Mouse (Mus musculus) embryonic facial prominence, embryonic 15.5 days (tissue): ENCODE measurements at regions not wholly inside any gene's neighbourhood (a gene's known extent, or its start where the extent isn't known, plus 50 kb on each side); places are given as distances from the start of the nearest gene placed in this dataset.

ENCODE experiments used
- ATAC-seq: fragments of 200-750 bp; cut with Nextera tagmentation; 2 replicates; pipeline ENCODE4 v1.8.0; 2017; ENCODE audit warnings: low read depth, moderate TSS enrichment; ENCODE audit not compliant: insufficient number of reproducible peaks, low FRiP score, low TSS enrichment
- H3K27ac ChIP-seq: fragments of 300-500 bp; sonication (generic); replicated peaks from 2 replicates; pipeline ENCODE4 v1.5.1; 2015; ENCODE audit warnings: mild to moderate bottlenecking, inconsistent platforms
- H3K27me3 ChIP-seq: fragments of 300-500 bp; sonication (generic); 2 replicates; pipeline ENCODE4 v1.6.1; 2015; ENCODE audit warnings: inconsistent platforms
- H3K36me3 ChIP-seq: fragments of 300-500 bp; sonication (generic); 2 replicates; pipeline ENCODE4 v1.6.1; 2015; ENCODE audit warnings: mild to moderate bottlenecking, inconsistent platforms
- H3K4me1 ChIP-seq: fragments of 300-500 bp; sonication (generic); 2 replicates; pipeline ENCODE4 v1.6.1; 2015; ENCODE audit warnings: inconsistent platforms
- H3K4me2 ChIP-seq: fragments of 300-500 bp; sonication (generic); replicated peaks from 2 replicates; pipeline ENCODE4 v1.6.1; 2015; ENCODE audit warnings: mild to moderate bottlenecking, inconsistent platforms
- H3K4me3 ChIP-seq: fragments of 300-500 bp; sonication (generic); replicated peaks from 2 replicates; pipeline ENCODE4 v1.5.1; 2015; ENCODE audit warnings: mild to moderate bottlenecking, inconsistent platforms
- H3K9ac ChIP-seq: fragments of 300-500 bp; sonication (generic); 2 replicates; pipeline ENCODE4 v1.6.1; 2015; ENCODE audit warnings: inconsistent platforms
- H3K9me3 ChIP-seq: fragments of 300-500 bp; sonication (generic); replicated peaks from 2 replicates; pipeline ENCODE4 v1.6.1; 2016; ENCODE audit warnings: inconsistent platforms
- WGBS: fragments of 180-500 bp; shearing (Covaris S2); methylation state at CpG from one replicate; pipeline ENCODE4 v1.1.7; 2015; 5-methylcytosine and 5-hydroxymethylcytosine counted together

DNA sequence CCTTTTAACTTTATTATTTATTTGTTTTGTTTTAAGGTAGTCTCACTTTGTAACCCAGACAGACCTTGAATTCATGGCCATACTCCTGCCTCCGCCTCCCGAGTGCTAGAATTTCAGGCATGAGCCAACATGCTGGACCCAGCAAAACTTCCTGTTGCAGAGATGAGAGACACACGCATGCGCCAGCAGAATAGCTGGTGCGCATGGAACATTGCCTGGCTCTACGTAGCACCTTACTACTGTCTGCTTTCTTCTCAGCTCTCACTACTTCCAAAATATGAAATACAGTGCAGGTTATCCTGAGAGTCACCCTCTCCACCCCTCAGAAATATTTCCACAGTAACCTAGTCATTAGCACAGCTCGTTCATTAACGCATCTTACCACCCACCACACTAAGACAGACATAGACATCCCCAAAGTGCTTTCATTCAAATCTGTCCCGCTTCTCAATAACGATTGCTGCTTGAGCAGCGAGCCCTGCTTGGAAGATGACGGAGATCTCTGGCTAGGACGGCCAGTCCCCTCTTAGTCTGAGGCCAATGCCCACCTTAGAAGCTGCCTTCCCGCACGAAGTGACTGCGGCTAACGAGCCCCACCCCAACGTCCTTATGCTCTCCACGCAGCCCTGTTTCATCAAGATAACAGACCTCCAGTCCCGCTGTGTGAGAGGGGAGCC, 127.5 kb upstream of the Zfp706 start:
- Histone ChIP-seq H3K4me1 (0 out of 2 replicates have a peak, but pooled peaks cover 4% of the 10 kb centered on the region), H3K36me3 (no peaks in the 10 kb centered on the region), H3K4me2 (peak overlapping the region; percentile 67), H3K27me3 (no peaks in the 10 kb centered on the region), H3K9me3 (no peaks in the 10 kb centered on the region; the same call in 1 of the 2 replicates), H3K9ac (peak overlapping the region; percentile 59), H3K27ac (peak overlapping the region; percentile 86), H3K4me3 (peak overlapping the region; percentile 51)
- WGBS, result 20% methylated on average over 20 of the region's 20 CpGs
- ATAC-seq, result 0 out of 2 replicates have a peak, but pooled peaks have one; percentile 25

DNA sequence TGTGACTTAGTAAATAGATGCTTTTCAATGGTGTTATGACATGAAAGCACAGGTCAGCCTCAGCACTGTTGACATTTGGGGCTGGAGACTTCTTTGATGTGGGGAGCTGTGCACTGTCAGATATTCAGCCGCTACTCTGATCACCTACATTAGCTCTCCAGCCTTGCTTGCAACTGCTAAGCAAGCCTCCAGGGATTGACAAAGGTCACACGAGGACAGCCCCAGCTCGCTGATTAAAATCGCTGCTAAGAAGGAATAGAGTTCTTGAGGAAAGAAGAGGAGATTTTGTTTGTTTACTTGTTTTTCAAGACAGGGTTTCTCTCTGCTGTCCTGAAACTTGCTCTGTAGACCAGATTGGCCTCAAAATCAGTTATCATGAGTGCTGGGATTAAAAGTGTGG, 126.8 kb upstream of the Zfp706 start:
- 39% methylated on average over 4 of the region's 4 CpGs for WGBS
- H3K9me3 ChIP-seq, result no peaks in the 10 kb centered on the region; the same call in 1 of the 2 replicates
- 0 out of 2 replicates have a peak, but pooled peaks cover 4% of the 10 kb centered on the region for H3K4me1 ChIP-seq
- no peak overlapping the region for H3K9ac ChIP-seq
- 0 out of 2 replicates have a peak overlapping the region, but pooled peaks have one; percentile 48 for H3K27ac ChIP-seq
- H3K36me3 ChIP-seq, result no peaks in the 10 kb centered on the region
- no peak overlapping the region for H3K4me2 ChIP-seq
- ATAC-seq, result no peak
- no peak overlapping the region for H3K4me3 ChIP-seq
- H3K27me3 ChIP-seq, result no peaks in the 10 kb centered on the region

GRCm38 (mm10) chr15:37133916-37134315, 126.3 kb upstream of the Zfp706 start:
- Histone ChIP-seq H3K27me3 (no peaks in the 10 kb centered on the region), H3K4me2 (no peak overlapping the region), H3K9me3 (no peaks in the 10 kb centered on the region; the same call in 1 of the 2 replicates), H3K27ac (no peak overlapping the region), H3K9ac (no peak overlapping the region), H3K4me3 (no peak overlapping the region), H3K4me1 (0 out of 2 replicates have a peak, but pooled peaks cover 4% of the 10 kb centered on the region), H3K36me3 (no peaks in the 10 kb centered on the region)
- 36% methylated on average over 5 of the region's 5 CpGs for WGBS
- no peak for ATAC-seq

GRCm38 (mm10) chr15:37127681-37128080, 120.1 kb upstream of the Zfp706 start:
- no peak overlapping the region for H3K27ac ChIP-seq
- H3K36me3 ChIP-seq, result no peaks in the 10 kb centered on the region
- no peaks in the 10 kb centered on the region for H3K4me1 ChIP-seq
- no peak overlapping the region for H3K9ac ChIP-seq
- no peaks in the 10 kb centered on the region; the same call in 1 of the 2 replicates for H3K9me3 ChIP-seq
- H3K4me2 ChIP-seq, result no peak overlapping the region
- no peak for ATAC-seq
- H3K27me3 ChIP-seq, result no peaks in the 10 kb centered on the region
- no peak overlapping the region for H3K4me3 ChIP-seq
- 48% methylated on average over 7 of the region's 7 CpGs for WGBS

DNA sequence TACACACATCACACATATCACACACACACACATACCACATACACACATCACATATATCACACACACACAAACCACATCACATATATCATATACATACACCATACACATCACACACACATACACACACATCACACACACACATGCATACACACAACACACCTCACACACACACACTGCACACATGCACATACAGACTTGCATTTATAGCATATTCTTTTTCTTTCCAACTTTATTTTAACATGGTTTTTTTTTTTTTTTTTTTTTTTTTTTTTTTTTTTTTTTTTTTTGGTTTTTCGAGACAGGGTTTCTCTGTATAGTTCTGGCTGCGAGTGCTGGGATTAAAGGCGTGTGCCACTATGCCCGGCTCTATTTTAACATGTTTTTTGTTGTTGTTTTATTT, 119.6 kb upstream of the Zfp706 start:
- no peak overlapping the region for H3K9ac ChIP-seq
- no peak overlapping the region for H3K4me2 ChIP-seq
- 90% methylated on average over 4 of the region's 4 CpGs for WGBS
- H3K36me3 ChIP-seq, result no peaks in the 10 kb centered on the region
- no peak overlapping the region for H3K27ac ChIP-seq
- H3K4me3 ChIP-seq, result no peak overlapping the region
- H3K4me1 ChIP-seq, result no peaks in the 10 kb centered on the region
- no peaks in the 10 kb centered on the region; the same call in 1 of the 2 replicates for H3K9me3 ChIP-seq
- no peak for ATAC-seq
- H3K27me3 ChIP-seq, result no peaks in the 10 kb centered on the region

- no peak overlapping the region for H3K27ac ChIP-seq
- 73% methylated on average over 4 of the region's 4 CpGs for WGBS
- H3K4me1 ChIP-seq, result no peaks in the 10 kb centered on the region
- no peaks in the 10 kb centered on the region for H3K36me3 ChIP-seq
- H3K27me3 ChIP-seq, result no peaks in the 10 kb centered on the region
- ATAC-seq, result no peak
- H3K4me2 ChIP-seq, result no peak overlapping the region
- no peak overlapping the region for H3K4me3 ChIP-seq
- no peak overlapping the region for H3K9ac ChIP-seq
- no peaks in the 10 kb centered on the region; the same call in 1 of the 2 replicates for H3K9me3 ChIP-seq
Measured at GRCm38 (mm10) chr15:37125823-37126222, 118.2 kb upstream of the Zfp706 start.

DNA sequence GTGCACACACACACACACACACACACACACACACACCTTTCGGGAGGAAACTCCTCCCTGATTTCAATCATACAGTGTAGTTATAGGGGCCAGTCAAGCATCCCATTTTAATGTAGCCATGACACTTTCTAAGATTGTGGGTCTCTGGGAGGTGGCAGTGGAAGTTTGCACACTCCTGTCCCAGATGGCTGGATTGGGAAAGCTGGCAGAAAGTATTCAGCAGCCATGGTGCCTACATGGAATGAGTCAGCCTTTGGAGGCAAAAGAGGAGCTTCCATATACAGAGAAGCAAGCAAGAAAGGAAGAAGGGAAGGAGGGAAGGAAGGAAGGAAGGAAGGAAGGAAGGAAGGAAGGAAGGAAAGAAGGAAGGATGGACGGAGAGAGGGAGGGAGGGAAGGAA, 117.4 kb upstream of the Zfp706 start:
- Histone ChIP-seq H3K4me3 (no peak overlapping the region), H3K27ac (no peak overlapping the region), H3K36me3 (no peaks in the 10 kb centered on the region), H3K4me2 (no peak overlapping the region), H3K4me1 (0 out of 2 replicates have a peak, but pooled peaks cover 3% of the 10 kb centered on the region), H3K27me3 (no peaks in the 10 kb centered on the region), H3K9me3 (no peaks in the 10 kb centered on the region; the same call in 1 of the 2 replicates), H3K9ac (no peak overlapping the region)
- no peak for ATAC-seq
- WGBS, result 92% methylated on average over 2 of the region's 2 CpGs

DNA sequence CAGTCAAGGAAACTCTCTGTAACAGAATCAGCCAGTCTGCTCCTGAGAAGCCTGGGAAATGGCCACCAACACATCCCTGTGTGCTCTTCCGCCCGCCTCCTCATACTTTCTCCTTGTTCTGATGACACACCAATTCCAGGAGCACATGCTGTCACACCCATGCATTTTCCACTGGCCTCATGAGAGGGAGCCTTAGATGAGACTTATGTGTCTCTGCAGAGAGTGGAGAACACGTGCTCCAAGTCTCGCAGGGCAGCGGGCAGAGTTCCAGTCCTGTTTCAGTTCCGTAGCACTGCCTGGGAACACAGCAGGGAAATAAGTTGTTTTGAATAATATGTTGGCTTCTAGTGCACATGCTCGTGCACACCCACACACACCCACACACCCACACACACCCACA, 116.7 kb upstream of the Zfp706 start:
- no peak for ATAC-seq
- Histone ChIP-seq H3K9me3 (no peaks in the 10 kb centered on the region), H3K9ac (no peak overlapping the region), H3K4me1 (0 out of 2 replicates have a peak, but pooled peaks cover 3% of the 10 kb centered on the region), H3K27ac (no peak overlapping the region), H3K4me3 (no peak overlapping the region), H3K36me3 (no peaks in the 10 kb centered on the region), H3K27me3 (no peaks in the 10 kb centered on the region), H3K4me2 (no peak overlapping the region)
- 62% methylated on average over 7 of the region's 7 CpGs for WGBS

- H3K4me1 ChIP-seq, result 0 out of 2 replicates have a peak, but pooled peaks cover 3% of the 10 kb centered on the region
- no peak; the same call in 1 of the 2 replicates for ATAC-seq
Measured at GRCm38 (mm10) chr15:37120381-37120780, 112.8 kb upstream of the Zfp706 start.

DNA sequence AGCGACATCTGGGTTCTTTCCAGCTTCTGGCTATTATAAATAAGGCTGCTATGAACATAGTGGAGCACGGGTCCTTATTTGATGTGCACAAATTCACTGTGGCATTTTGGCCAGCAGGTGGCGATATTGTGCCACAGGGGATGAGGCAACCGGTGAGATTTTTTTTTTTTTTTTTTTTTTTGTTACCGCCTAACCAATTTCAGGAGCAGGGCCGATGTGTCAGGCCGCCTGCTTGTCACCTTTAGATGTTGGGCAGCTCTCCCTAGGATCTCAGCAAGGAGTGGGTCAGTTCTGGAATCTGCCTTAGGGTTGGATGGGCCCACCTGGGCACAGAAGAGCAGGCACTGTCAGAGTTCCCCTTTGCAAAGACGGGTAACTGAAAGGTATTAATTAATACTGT, 106.5 kb upstream of the Zfp706 start:
- Histone ChIP-seq H3K4me2 (no peak overlapping the region), H3K9ac (no peak overlapping the region), H3K36me3 (no peaks in the 10 kb centered on the region), H3K27ac (no peak overlapping the region), H3K4me1 (no peaks in the 10 kb centered on the region), H3K27me3 (no peaks in the 10 kb centered on the region), H3K4me3 (no peak overlapping the region), H3K9me3 (no peaks in the 10 kb centered on the region)
- WGBS, result 10% methylated on average over 8 of the region's 8 CpGs
- ATAC-seq, result no peak

More at GRCm38 (mm10) chr15:37120381-37120780, 112.8 kb upstream of the Zfp706 start:
- Histone ChIP-seq H3K4me2 (no peak overlapping the region), H3K27me3 (no peaks in the 10 kb centered on the region), H3K36me3 (no peaks in the 10 kb centered on the region), H3K27ac (no peak overlapping the region), H3K4me3 (no peak overlapping the region), H3K9me3 (no peaks in the 10 kb centered on the region), H3K9ac (no peak overlapping the region)
- WGBS, result 14% methylated on average over 6 of the region's 6 CpGs

GRCm38 (mm10) chr15:37110462-37110861, 102.9 kb upstream of the Zfp706 start:
- no peak overlapping the region for H3K4me2 ChIP-seq
- no peak overlapping the region for H3K4me3 ChIP-seq
- H3K27ac ChIP-seq, result no peak overlapping the region
- 88% methylated on average over 14 of the region's 14 CpGs for WGBS
- no peaks in the 10 kb centered on the region for H3K27me3 ChIP-seq
- H3K9me3 ChIP-seq, result no peaks in the 10 kb centered on the region
- H3K9ac ChIP-seq, result no peak overlapping the region
- no peak for ATAC-seq
- no peaks in the 10 kb centered on the region for H3K4me1 ChIP-seq
- H3K36me3 ChIP-seq, result no peaks in the 10 kb centered on the region
